Mouse (Mus musculus): Measurements from ENCODE around the gene Tbx2. TPM values are rescaled to one million over a fixed set of nuclear protein-coding genes. Genes with fewer than 3 reads are reported as not detected.

The Tbx2 gene
- polyA plus RNA-seq (2017; shearing (Covaris generic)) = not detected

DNA sequence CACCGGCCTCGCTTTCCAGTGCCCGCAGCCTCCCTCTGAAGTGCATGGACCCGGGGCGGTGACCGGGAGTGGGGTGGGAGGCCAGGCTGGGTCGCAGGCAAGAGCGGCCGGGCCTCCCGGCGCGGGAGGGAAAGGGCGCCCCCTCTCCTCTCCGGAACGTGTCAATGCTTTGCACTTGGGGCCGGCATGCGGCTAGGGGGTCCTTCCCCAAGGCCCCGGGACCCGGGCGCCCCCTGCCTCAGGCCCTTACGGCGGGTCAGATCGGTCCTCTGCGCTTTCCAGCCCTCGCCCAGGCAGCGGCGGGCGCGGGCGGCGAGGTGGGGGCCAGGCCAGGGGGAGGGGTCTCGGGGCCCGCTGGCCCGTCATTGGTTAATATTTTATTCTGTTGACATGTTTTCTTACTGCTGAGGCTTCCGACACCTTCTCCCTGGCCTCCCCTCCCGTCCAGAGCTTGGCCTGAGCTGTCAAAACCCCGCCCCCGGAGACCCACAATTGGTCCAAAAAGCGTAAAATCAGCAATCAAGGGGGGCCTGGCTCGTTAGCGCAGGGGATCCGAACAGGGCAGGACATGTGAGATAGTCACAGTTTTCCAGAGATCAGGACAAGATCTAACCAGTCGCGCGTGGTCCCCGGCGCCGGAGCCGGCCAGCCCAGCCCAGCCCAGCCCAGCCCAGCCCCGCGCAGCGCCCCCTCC, at the start of gene Tbx2:
Gene Tbx2, plus strand, starts transcription at position 321 of the 694 bp plus-strand sequence.

DNA sequence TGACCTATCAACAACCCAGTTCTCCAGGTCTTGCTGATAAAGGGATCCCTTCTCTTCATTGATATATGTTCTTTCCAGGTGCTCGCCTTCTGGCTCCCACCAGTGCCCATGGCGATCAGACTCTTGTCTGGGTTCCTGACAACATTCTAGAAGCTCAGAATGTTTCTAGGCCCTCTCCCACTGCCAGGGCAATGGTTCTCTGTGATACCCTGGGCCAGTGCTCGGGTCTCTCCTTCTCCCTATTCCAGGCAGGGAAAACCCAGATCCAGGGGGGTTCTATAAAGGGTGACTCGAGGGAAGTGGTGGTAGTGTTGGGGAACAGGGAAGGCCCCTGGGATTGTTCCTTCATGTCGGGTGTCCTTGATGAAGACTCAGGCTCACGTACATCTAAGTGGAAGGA, 17.9 kb downstream of the Tbx2 start, which contains the start of gene Gm11444:
Gene Gm11444, minus strand, starts transcription at position 101 of the 400 bp plus-strand sequence.

DNA sequence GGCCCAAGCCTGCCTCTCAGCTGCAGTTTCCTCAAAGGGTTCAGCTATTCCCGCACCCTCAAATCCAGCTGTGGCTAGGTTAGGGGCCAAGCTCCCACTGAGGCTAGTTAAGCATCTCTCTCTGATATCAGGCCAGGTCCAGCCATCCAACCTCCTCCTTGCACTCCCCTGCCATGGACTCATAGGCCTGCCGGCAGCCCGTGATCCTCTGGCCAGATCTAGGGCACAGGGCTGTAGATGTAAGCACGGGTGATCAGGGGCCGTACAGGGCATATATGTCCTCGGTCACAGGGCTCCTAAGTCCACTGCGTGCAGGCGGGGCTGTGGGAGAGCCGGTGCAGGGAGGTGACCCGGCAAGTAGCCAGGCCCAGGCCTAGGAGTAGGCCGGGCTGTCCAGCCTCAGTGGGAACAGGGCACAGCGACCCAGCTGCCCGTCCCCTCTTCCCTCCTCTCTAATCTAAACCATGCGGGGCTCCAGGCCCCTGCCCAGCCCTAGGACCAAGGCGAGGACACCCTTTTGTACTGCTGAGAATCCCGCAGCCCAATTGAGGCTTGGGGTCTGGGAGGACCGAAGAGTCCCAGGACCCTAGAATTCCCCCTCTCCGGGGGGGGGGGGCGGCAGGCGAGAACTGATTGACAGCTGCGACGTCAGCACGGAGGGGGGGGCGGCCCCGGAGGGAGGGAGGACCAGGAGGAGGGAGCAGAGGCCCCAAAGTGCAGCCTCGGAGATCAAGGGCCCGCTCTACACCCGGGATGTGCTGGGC, 53.5 kb downstream of the Tbx2 start, which contains the start of gene Tbx4:
Gene Tbx4, plus strand, starts transcription at position 758 of the 764 bp plus-strand sequence.

Other genes starting within 250 kb of the Tbx2 start
- not detected for gene Gm11444, start 17.8 kb downstream of the Tbx2 start, polyA plus RNA-seq (2017; shearing (Covaris generic))
- not detected for gene Tbx4, start 53.9 kb downstream of the Tbx2 start, polyA plus RNA-seq (2017; shearing (Covaris generic))